Mouse (Mus musculus): Measurements from ENCODE around the gene Hrnr.

GRCm38 (mm10) chr3:93319449-93319848 is at the start of gene Hrnr:
- TF ChIP-seq CTCF (IDR thresholded peaks at IDR 0.05; ENCODE audit: insufficient read depth, low read length), result no peak
- TF ChIP-seq POLR2A (IDR thresholded peaks at IDR 0.05; ENCODE audit: borderline replicate concordance, extremely low read depth, low read depth, low read length), result no peak
